Mouse (Mus musculus) thymus, adult 2 months (tissue): ENCODE measurements around the gene Lrrc25.

Experiments used
- CTCF ChIP-seq: fragments of 200-500 bp; IDR thresholded peaks from 2 replicates; pipeline ENCODE4 v1.5.1; 2012; ENCODE audit warnings: mild to moderate bottlenecking, control low read depth, low read length, moderate library complexity, borderline replicate concordance; ENCODE audit not compliant: control insufficient read depth, poor library complexity, insufficient read depth; ENCODE audit errors: extremely low read depth
- POLR2A ChIP-seq: fragments of 200-500 bp; IDR thresholded peaks from 2 replicates; pipeline ENCODE4 v1.6.1; 2012; ENCODE audit warnings: mild to moderate bottlenecking, low read length, control low read depth, moderate library complexity; ENCODE audit not compliant: control insufficient read depth, poor library complexity, insufficient read depth; ENCODE audit errors: extremely low read depth

DNA sequence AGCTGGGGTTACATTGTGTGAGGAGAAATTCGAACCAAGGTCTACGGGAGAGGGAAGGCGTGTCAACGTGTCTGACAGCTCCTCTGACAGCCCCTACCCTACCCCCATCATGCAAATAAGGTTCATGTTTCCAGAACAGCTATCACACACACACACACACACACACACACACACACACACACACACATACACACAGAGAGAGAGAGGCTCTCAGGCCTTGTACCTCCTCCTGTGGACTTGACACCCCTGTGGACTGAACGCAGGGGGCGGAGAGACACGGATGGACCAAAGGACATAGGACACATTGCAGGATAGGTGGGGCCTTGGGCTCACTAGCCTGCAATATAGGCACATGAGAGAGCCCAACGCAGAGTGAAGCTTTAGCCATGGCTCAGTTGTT is 20.9 kb downstream of the Lrrc25 start:
- TF ChIP-seq POLR2A (no peak), CTCF (no peak)
